Mouse (Mus musculus): ENCODE results near the gene Ccdc187. TPM values are rescaled to one million over a fixed set of nuclear protein-coding genes. Genes with fewer than 3 reads are reported as not detected.

The Ccdc187 gene
- polyA plus RNA-seq, 1 experiment from 2014 or later: 0.03 TPM

DNA sequence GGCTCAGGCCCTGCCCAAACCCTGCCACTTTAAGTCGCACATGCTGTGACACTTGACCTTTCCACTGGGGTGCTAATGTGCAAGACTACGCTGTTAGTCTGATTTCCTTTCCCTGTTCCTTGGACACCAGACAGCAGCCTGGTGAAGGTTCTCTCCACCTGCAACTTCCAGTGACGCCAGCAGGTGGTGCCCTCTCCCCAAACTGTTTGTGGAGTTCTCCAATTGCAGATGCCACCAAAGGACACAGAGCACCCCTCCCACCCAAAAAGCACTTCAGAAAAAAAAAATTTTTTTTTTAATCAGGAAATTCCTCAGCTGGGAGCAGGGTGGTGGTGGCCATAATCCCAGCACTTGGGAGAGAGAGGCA lies 6.4 kb upstream of the Ccdc187 start:
- ATAC-seq (ENCODE audit: insufficient read depth): no peak
- no peaks in the 10 kb centered on the region for H3K9me3 ChIP-seq (replicated peaks)
- H3K36me3 ChIP-seq (replicated peaks): no peaks in the 10 kb centered on the region
- H3K4me3 ChIP-seq (replicated peaks): no peak overlapping the region
- 0 out of 2 replicates have a peak, but pooled peaks cover 13% of the 10 kb centered on the region for H3K27me3 ChIP-seq
- no peak overlapping the region for H3K9ac ChIP-seq
- no peak overlapping the region for H3K4me2 ChIP-seq
- no peaks in the 10 kb centered on the region for H3K4me1 ChIP-seq (replicated peaks)
- H3K27ac ChIP-seq (replicated peaks): no peak overlapping the region
- 2% methylated on average over 3 of the region's 3 CpGs for WGBS (ENCODE audit: insufficient replicate concordance)

DNA sequence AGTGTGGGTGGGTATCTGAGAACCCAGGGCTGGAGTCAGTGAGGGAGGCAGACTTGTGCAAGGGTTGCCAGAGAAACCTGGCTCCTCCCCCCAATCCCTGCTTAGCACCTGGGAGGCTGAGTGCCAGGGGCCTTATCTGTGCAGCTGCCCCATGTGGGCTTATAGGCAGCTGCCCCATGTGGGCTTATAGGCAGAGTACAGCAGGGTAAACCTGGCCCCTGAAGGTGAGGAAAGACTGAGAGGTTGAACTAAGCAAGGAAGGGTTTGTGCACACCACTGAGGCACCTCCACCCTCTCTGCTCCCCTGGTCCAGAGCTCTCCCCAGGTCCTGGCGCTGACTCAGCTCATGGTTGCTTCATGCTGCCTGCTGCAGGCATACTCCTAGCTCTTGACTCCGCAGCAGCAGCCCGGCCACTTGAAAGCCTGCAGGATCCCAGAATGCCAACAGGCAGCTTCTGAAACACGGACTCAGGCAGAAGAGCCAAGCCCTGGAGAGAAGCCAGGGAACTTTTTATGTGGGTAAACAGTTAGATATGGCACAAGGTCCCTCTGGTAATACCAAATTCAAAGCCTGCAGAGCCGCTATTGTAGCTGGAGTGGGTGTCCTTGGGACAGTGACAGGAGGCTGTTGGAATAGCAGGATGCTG lies 5.9 kb upstream of the Ccdc187 start:
- no peaks in the 10 kb centered on the region for H3K9me3 ChIP-seq (replicated peaks)
- ATAC-seq (ENCODE audit: insufficient read depth): no peak
- no peak overlapping the region for H3K4me2 ChIP-seq
- H3K9ac ChIP-seq: no peak overlapping the region
- 43% methylated on average over 5 of the region's 5 CpGs for WGBS (ENCODE audit: insufficient replicate concordance)
- H3K4me3 ChIP-seq (replicated peaks): no peak overlapping the region
- H3K27ac ChIP-seq (replicated peaks): no peak overlapping the region
- no peaks in the 10 kb centered on the region for H3K36me3 ChIP-seq (replicated peaks)
- H3K4me1 ChIP-seq (replicated peaks): no peaks in the 10 kb centered on the region
- H3K27me3 ChIP-seq: 0 out of 2 replicates have a peak, but pooled peaks cover 13% of the 10 kb centered on the region

DNA sequence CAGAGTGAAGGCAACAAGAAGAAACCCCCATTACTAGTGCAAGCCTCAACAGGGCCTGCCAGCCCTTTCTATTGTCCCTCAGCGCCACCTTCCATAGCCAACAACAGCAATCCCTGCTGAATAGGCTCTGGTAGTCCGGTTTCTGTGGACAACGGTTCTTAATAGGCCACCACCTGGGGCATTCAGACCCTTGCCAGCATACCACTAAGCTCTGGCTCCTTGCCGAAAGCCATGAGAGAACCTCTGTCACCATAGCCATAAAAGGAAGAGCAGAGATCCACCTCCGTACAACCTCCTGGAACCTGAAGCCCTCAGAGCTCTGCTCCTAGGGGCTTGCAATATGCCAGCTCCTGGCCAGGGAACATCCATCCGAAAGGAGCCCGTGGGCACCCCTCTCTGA lies 5.0 kb upstream of the Ccdc187 start:
- no peak overlapping the region for H3K4me2 ChIP-seq
- H3K4me1 ChIP-seq (replicated peaks): no peaks in the 10 kb centered on the region
- 58% methylated on average over 7 of the region's 7 CpGs for WGBS (ENCODE audit: insufficient replicate concordance)
- H3K9ac ChIP-seq: no peak overlapping the region
- no peak overlapping the region for H3K4me3 ChIP-seq (replicated peaks)
- 0 out of 2 replicates have a peak, but pooled peaks cover 13% of the 10 kb centered on the region for H3K27me3 ChIP-seq
- H3K27ac ChIP-seq (replicated peaks): no peak overlapping the region
- no peaks in the 10 kb centered on the region for H3K9me3 ChIP-seq (replicated peaks)
- no peak for ATAC-seq (ENCODE audit: insufficient read depth)
- H3K36me3 ChIP-seq (replicated peaks): no peaks in the 10 kb centered on the region

DNA sequence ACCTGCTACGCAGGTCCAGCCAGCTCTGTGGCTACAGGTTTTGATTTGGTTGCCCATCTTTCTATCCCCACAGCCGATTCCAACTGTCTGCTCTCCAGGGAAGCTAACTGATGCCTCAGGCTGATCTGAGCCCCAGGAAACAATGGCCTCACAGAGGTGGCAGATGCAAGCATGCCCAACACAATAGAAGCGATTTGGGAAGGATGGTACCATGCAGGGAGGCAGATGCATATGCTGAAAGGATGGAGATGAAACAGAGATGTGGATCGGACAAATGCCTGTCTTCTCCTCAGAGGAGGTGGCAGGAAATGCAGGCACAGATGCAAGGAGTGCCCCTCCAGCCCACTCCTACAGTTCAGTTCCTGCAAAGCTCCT lies 4.5 kb upstream of the Ccdc187 start:
- Histone ChIP-seq H3K36me3 (replicated peaks) (no peaks in the 10 kb centered on the region), H3K27ac (replicated peaks) (no peak overlapping the region), H3K4me1 (replicated peaks) (no peaks in the 10 kb centered on the region), H3K9me3 (replicated peaks) (no peaks in the 10 kb centered on the region), H3K4me3 (replicated peaks) (no peak overlapping the region), H3K4me2 (no peak overlapping the region), H3K9ac (no peak overlapping the region), H3K27me3 (0 out of 2 replicates have a peak, but pooled peaks cover 13% of the 10 kb centered on the region)
- ATAC-seq (ENCODE audit: insufficient read depth): no peak
- 30% methylated on average over 4 of the region's 4 CpGs for WGBS (ENCODE audit: insufficient replicate concordance)

DNA sequence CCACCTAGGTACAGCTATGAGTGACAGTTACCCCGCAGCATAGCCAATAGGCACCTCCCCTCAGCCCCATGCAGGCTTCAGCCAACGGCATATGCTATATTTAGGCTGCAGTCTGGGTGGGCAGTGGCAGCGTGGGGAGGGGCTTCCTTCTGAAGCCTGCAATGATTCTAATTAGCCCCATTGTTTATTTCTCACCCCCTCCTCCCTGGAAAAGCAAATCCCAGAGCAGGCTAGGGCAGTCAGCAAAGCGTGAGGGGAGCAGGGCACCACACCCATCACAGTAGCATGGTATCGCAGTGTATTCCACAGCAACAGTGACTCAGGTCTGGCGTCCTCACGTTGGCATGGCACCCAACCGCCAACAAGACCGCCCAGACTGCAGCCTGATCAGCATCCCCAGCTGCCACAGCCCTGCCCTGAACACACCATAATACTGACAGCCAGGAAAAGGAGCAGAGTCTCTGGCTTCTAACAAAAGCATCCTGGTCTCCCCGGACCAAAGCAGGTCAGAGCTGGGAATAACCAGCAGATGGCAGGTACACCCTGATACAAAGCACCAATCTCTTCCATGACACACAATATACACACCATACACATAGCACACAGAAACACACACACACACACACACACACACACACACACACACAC lies 4.0 kb upstream of the Ccdc187 start:
- Histone ChIP-seq H3K9ac (no peak overlapping the region), H3K4me3 (replicated peaks) (no peak overlapping the region), H3K4me1 (replicated peaks) (no peaks in the 10 kb centered on the region), H3K9me3 (replicated peaks) (no peaks in the 10 kb centered on the region), H3K27ac (replicated peaks) (no peak overlapping the region), H3K36me3 (replicated peaks) (no peaks in the 10 kb centered on the region), H3K27me3 (0 out of 2 replicates have a peak, but pooled peaks cover 13% of the 10 kb centered on the region), H3K4me2 (no peak overlapping the region)
- WGBS (ENCODE audit: insufficient replicate concordance): 2% methylated on average over 10 of the region's 10 CpGs
- ATAC-seq (ENCODE audit: insufficient read depth): no peak

DNA sequence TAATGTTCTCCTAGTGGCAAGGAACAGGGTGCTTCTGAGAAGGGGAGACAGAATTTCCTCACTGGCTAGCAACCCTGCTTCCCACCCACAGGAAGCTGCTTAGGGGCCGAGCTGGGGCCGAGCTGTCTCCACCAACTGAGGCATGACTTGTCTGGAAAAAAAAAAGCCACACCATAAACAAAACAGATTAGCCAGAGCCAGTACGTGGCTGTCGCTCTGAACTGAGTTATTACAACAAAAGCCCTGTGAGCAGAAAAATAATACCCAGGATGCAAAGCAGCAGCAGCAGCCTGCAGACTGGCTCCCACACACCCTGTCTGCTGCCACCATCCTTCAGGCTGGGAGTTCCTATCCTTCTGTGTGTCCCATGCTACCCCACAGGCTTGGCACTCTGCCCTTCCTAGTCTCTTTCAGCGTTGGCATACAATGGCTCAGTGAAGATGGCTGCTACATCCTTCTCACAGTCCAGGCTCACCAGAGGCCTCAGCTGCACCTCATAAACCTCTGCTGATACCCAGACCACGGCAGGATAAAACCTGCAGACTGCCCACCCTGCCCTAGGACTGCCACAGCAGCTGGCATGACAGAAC lies 2.3 kb upstream of the Ccdc187 start:
- Histone ChIP-seq H3K27ac (replicated peaks) (no peak overlapping the region), H3K36me3 (replicated peaks) (no peaks in the 10 kb centered on the region), H3K4me1 (replicated peaks) (no peaks in the 10 kb centered on the region), H3K4me3 (replicated peaks) (no peak overlapping the region), H3K4me2 (no peak overlapping the region), H3K27me3 (0 out of 2 replicates have a peak, but pooled peaks cover 13% of the 10 kb centered on the region), H3K9me3 (replicated peaks) (no peaks in the 10 kb centered on the region), H3K9ac (no peak overlapping the region)
- ATAC-seq (ENCODE audit: insufficient read depth): no peak
- WGBS (ENCODE audit: insufficient replicate concordance): 19% methylated on average over 6 of the region's 6 CpGs

DNA sequence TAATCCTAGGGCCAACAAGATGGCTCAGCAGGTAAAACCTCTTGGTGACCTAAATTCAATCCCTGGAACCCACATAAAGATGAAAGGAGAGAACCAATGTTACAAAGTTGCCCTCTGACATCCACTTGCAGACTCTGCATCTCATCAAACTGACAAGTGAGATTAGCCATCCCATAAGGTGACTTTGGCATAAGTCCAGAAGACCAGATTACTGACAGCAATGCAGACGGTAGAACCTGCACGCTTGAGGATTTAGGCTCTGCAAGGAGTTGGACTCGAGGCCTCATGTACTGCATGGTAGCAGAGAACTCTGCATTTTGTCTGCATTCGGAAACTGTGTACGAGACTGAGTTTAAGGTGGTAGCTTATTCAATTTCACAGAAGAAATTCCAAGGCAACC lies 4.2 kb downstream of the Ccdc187 start:
- H3K4me2 ChIP-seq: no peak overlapping the region
- H3K36me3 ChIP-seq (replicated peaks): no peaks in the 10 kb centered on the region
- no peaks in the 10 kb centered on the region for H3K4me1 ChIP-seq (replicated peaks)
- no peak overlapping the region for H3K27ac ChIP-seq (replicated peaks)
- H3K27me3 ChIP-seq: no peaks in the 10 kb centered on the region
- 63% methylated on average over 5 of the region's 5 CpGs for WGBS (ENCODE audit: insufficient replicate concordance)
- ATAC-seq (ENCODE audit: insufficient read depth): no peak
- H3K9me3 ChIP-seq (replicated peaks): no peaks in the 10 kb centered on the region
- no peak overlapping the region for H3K9ac ChIP-seq
- H3K4me3 ChIP-seq (replicated peaks): no peak overlapping the region

DNA sequence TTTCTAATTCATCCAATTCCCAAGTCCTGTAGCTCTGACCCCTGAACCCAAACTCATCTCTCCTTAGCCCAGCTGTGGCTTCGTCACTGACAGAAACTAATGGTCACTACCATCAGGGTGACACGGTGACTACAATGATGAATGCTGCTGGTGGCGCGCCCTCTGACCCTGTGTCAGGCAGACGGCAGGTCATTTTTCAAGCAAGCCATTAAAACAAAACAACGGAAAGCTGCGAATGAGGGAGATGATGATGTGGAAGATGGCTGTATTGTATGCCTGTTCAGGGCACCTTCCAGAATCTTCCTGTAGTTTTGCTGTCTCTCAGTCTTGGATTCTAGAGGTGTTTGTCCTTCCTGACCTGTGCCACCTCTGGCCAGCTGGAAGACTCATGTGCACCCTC lies 8.0 kb downstream of the Ccdc187 start:
- no peak for ATAC-seq (ENCODE audit: insufficient read depth)
- WGBS (ENCODE audit: insufficient replicate concordance): 61% methylated on average over 7 of the region's 7 CpGs

DNA sequence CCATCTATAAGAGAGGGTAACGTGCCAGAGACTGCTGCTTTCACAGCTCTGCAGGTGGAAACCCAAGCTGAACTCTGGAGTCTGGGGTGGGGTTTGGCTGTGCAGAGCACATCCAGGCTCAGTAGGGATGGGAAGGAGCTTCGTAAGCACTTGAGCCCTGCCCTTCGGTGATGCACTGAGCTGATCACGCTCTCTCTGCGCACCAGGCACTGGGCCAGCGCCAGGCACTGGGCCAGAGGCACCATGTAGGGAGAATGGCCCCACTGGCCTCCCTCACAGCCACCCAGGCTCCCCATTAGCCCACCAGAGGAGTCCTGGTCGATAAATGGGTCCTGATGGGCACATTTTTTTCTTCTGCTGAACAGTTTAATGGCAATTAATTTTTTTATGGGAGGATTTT lies 8.6 kb downstream of the Ccdc187 start:
- Histone ChIP-seq H3K36me3 (replicated peaks) (no peaks in the 10 kb centered on the region), H3K9me3 (replicated peaks) (no peaks in the 10 kb centered on the region), H3K4me3 (replicated peaks) (no peak overlapping the region), H3K4me2 (no peak overlapping the region), H3K9ac (no peak overlapping the region), H3K4me1 (replicated peaks) (no peaks in the 10 kb centered on the region), H3K27ac (replicated peaks) (no peak overlapping the region), H3K27me3 (no peaks in the 10 kb centered on the region)
- ATAC-seq (ENCODE audit: insufficient read depth): no peak
- 58% methylated on average over 7 of the region's 7 CpGs for WGBS (ENCODE audit: insufficient replicate concordance)

More for the DNA sequence above, 8.0 kb downstream of the Ccdc187 start:
- no peak overlapping the region for H3K4me2 ChIP-seq
- H3K27ac ChIP-seq (replicated peaks): no peak overlapping the region
- H3K9ac ChIP-seq: no peak overlapping the region
- no peaks in the 10 kb centered on the region for H3K27me3 ChIP-seq
- H3K4me1 ChIP-seq (replicated peaks): no peaks in the 10 kb centered on the region
- H3K9me3 ChIP-seq (replicated peaks): no peaks in the 10 kb centered on the region
- H3K4me3 ChIP-seq (replicated peaks): no peak overlapping the region
- no peaks in the 10 kb centered on the region for H3K36me3 ChIP-seq (replicated peaks)

DNA sequence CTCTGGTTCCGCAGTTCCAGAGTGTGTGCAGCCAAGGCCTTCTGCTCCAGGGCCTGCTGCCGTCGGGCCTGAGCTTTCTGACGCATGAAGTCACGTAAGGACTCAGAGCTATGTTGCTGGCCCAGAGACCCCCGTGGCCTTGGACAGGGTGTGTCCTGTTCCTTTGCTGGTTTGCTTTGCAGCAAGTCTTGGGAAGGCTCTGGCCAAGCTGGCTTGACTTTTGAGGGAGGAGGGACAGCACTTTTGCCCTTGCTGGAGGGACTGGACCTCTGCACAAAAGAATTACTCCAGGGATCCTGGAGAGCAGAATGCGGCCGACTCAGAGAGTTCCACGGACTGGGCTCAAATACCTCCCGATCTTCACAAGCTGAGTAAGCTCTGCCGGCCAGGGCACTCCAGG lies 13.8 kb downstream of the Ccdc187 start:
- Histone ChIP-seq H3K9me3 (replicated peaks) (no peaks in the 10 kb centered on the region), H3K4me1 (replicated peaks) (no peaks in the 10 kb centered on the region), H3K4me3 (replicated peaks) (no peak overlapping the region), H3K27ac (replicated peaks) (no peak overlapping the region), H3K27me3 (no peaks in the 10 kb centered on the region), H3K9ac (no peak overlapping the region), H3K36me3 (replicated peaks) (no peaks in the 10 kb centered on the region), H3K4me2 (no peak overlapping the region)
- 67% methylated on average over 11 of the region's 11 CpGs for WGBS (ENCODE audit: insufficient replicate concordance)
- ATAC-seq (ENCODE audit: insufficient read depth): no peak

DNA sequence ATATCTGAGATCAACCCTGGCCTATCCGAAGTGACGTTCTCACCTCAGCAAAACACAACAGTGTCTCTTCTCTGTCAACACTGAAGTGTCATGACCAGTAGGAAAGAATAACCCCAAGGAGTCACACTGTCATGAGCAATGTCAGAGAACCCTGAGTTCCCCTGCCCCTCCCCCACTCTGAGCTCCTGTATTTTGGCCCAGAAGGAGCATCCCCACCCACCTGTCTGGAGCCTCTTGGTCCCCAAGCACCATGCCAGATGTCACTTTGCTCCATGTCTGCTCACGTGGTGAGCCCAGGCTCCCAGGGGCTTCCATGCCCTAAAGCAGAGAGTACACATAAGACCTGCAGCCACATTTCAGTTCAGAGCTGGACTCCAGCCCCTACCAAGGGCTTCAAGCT lies 14.6 kb downstream of the Ccdc187 start:
- no peaks in the 10 kb centered on the region for H3K9me3 ChIP-seq (replicated peaks)
- ATAC-seq (ENCODE audit: insufficient read depth): no peak
- H3K4me3 ChIP-seq (replicated peaks): no peak overlapping the region
- no peaks in the 10 kb centered on the region for H3K4me1 ChIP-seq (replicated peaks)
- H3K27me3 ChIP-seq: no peaks in the 10 kb centered on the region
- H3K27ac ChIP-seq (replicated peaks): no peak overlapping the region
- 57% methylated on average over 3 of the region's 3 CpGs for WGBS (ENCODE audit: insufficient replicate concordance)
- no peaks in the 10 kb centered on the region for H3K36me3 ChIP-seq (replicated peaks)
- no peak overlapping the region for H3K9ac ChIP-seq
- no peak overlapping the region for H3K4me2 ChIP-seq
